Mouse (Mus musculus) c-Kit-positive CD71-negative TER-119-negative erythroid progenitor cells, embryonic 14.5 days (primary cell): ENCODE measurements around the gene Gpatch2.

Source experiments
- DNase-seq: peaks from one replicate; pipeline ENCODE4 v3.0.0-alpha.2; 2013; ENCODE audit warnings: low read depth

Gpatch2 gene

GRCm38 (mm10) chr1:187215181-187216116, at the start of gene Gpatch2, which contains the start of gene Spata17:
Gpatch2 (plus strand) TSS chr1:187215508.
Spata17 (minus strand) TSS chr1:187215465.
- DNase-seq, result peak; percentile 66

DNA sequence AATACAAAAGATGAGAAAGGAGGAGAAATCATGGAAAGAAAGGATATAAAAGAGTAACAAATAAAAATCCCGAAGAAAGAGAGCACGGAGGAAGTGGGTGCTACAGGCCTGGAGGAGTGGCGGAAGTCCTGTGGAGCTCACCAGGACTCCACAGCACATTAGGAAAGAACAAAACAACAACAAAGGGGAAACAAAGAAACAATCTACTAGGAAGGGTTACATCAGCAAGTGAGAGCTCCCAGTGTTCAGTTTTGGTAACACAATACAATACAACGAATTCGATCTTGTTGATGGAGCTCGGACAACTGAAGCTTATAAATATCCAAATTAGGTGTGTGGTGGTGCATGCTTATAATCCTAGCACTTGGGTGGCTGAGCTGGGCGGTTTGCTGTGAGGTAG, 45.7 kb upstream of the Gpatch2 start:
- DNase-seq, result no peak

GRCm38 (mm10) chr1:187170361-187170760, 44.9 kb upstream of the Gpatch2 start:
- no peak for DNase-seq

GRCm38 (mm10) chr1:187175991-187176390, 39.3 kb upstream of the Gpatch2 start:
- DNase-seq, result no peak

- no peak for DNase-seq
These were observed 36.8 kb upstream of the Gpatch2 start for GRCm38 (mm10) chr1:187178546-187178945.

- DNase-seq, result no peak
These were observed 9.8 kb upstream of the Gpatch2 start for GRCm38 (mm10) chr1:187205506-187205905.

- no peak for DNase-seq
These were observed 5.8 kb upstream of the Gpatch2 start for GRCm38 (mm10) chr1:187209496-187209895.

GRCm38 (mm10) chr1:187210736-187211135, 4.6 kb upstream of the Gpatch2 start:
- DNase-seq, result no peak

- no peak for DNase-seq
These were observed 1.5 kb downstream of the Gpatch2 start for GRCm38 (mm10) chr1:187216620-187217410.

- no peak for DNase-seq
These were observed 5.4 kb downstream of the Gpatch2 start for GRCm38 (mm10) chr1:187220756-187221155.

GRCm38 (mm10) chr1:187226328-187227025, 11.2 kb downstream of the Gpatch2 start:
- DNase-seq, result no peak

DNA sequence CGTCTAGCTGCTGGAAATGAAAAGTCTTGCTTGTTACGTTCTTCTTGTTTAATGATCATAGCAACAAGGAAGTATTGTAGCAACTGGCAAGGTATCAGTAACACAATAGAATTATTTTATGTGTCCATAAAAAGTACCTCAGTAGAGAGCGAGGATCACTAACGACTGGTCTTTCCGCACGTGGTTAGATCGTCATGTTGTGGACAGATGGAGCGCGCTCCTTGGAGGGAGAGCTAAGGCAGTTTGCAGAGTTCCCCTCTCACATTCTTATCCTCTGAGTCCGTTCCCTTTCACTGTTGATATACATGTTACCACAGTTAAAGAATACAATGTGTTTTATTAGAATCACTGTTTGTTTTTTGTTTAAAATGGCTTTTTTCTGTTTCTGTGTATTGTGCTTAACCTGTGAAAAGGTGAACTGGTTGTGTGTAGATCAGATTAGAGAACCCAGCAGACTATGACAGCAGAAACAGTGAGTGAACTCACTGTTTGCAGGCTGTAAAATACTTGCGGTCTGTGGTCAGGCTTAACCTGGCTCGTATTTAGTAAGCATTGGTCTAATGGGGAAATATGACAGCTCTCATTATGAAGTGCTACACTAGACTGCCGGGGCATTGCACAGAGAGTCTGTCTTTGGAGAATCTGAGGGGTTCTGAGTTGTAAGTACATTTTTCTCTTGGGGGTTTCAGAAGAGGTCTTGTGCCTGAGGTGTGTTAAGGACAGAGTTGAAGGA, 13.3 kb downstream of the Gpatch2 start:
- DNase-seq, result no peak

GRCm38 (mm10) chr1:187230255-187230654, 14.9 kb downstream of the Gpatch2 start:
- no peak for DNase-seq

DNA sequence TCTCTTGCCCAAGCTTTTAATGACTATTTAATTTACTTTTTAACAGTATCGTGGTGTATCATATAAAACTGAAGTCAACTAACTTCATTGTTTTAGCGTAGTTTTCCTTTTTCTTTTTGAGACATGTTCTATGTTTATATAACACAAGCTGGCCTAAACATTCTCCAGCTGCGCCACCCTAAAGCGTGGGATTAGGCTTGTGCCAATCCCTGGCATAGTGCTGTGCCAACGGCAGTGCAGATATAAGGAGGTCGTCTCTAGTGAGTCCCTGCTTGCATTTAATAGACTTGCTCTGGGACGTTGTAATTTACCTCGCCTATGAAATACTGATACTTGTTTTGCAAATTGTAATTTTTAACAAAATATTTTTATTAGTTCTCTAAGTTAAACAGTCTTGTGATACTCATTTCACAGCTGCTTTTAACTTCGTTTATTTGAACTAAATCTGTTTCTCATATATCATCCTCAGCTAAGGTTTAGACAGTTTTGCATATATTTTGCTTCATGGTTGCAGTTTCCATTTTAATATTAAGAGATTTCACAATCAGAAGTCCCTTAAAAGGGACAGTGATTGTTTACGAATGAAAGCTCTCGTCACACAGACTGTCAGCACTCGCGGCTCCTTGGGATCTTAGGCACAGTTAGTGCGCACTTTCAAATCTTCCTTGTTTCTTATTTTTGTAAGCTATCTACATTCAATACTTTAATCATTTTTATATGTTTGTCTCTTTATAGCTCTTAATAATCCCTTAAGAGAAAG, 17.1 kb downstream of the Gpatch2 start:
- DNase-seq, result no peak

- DNase-seq, result no peak
These were observed 17.8 kb downstream of the Gpatch2 start for GRCm38 (mm10) chr1:187232996-187233615.

DNA sequence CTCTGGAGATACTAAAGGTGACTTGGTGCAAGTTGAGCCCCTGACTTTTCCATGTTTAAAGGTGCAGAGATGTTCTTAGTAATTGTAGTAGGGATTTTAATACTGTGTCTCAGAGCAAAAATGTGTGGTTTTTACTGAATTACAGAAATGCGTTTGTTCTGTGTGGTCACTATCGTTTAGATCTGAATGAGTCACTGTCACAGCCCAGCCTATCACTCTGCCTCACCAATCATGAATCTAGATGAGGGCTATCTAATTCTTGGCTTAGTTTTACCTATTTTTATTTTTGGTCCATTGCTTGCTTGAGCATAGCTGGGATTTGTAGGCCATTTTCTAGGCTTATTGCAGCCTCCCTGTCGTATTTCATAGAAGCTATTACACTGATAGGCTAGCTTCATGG, 19.9 kb downstream of the Gpatch2 start:
- DNase-seq, result no peak

- no peak for DNase-seq
These were observed 21.0 kb downstream of the Gpatch2 start for GRCm38 (mm10) chr1:187236296-187236695.

- DNase-seq, result no peak
These were observed 22.8 kb downstream of the Gpatch2 start for GRCm38 (mm10) chr1:187238061-187238460.

- no peak for DNase-seq
These were observed 25.0 kb downstream of the Gpatch2 start for GRCm38 (mm10) chr1:187240304-187240703.

GRCm38 (mm10) chr1:187241329-187241728, 26.0 kb downstream of the Gpatch2 start:
- no peak for DNase-seq
